Mouse (Mus musculus): ENCODE measurements at regions not wholly inside any gene's neighbourhood (a gene's known extent, or its start where the extent isn't known, plus 50 kb on each side); places are given as distances from the start of the nearest gene placed in this dataset.
"Not testable (repeated sequence)": the region's sequence is repeated elsewhere in the genome, so short reads cannot be mapped to it uniquely, and the experiment has no call there.

DNA sequence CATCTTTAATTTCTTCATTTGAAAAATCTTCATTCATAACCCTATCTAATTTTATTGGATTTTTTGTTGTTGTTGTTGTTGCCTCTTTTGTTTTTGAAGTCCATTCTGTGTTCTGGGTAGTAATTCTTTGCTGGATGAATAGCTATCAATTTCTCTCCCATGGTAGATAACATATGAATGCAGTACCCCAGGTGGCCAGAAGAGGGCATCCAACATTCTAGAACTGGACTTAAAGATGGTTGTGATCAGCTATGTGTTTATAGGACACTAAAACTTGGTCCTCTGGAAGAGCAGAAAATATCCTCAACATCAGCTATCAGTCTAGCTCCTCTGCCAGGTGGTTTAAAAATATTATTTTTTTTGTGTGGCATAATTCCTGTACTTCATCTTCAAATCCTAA is 73.0 kb downstream of the Prl2c3 start:
- not testable (repeated sequence) for ATAC-seq; H3K4me2 ChIP-seq (replicated peaks; ENCODE audit: low read depth); H3K36me3 ChIP-seq (ENCODE audit: control insufficient read depth, insufficient read depth); H3K27me3 ChIP-seq (replicated peaks; ENCODE audit: control insufficient read depth, insufficient read depth, low read length); H3K9ac ChIP-seq (ENCODE audit: low read depth, low read length); H3K4me1 ChIP-seq (replicated peaks; ENCODE audit: control insufficient read depth, insufficient read depth, low read length); H3K27ac ChIP-seq (ENCODE audit: low read depth, low read length); H3K4me3 ChIP-seq (ENCODE audit: low read depth, low read length); H3K9me3 ChIP-seq (ENCODE audit: control insufficient read depth)
- peak; percentile 54 for TF ChIP-seq CTCF (IDR thresholded peaks at IDR 0.05; ENCODE audit: low read depth)

GRCm38 (mm10) chr13:12717972-12718546 is 81.8 kb downstream of the Prl2c3 start:
- not testable (repeated sequence) for H3K9me3 ChIP-seq (ENCODE audit: control insufficient read depth); H3K27ac ChIP-seq (ENCODE audit: low read depth, low read length); H3K9ac ChIP-seq (ENCODE audit: low read depth, low read length); H3K36me3 ChIP-seq (ENCODE audit: control insufficient read depth, insufficient read depth); H3K4me3 ChIP-seq (ENCODE audit: low read depth, low read length); H3K4me2 ChIP-seq (replicated peaks; ENCODE audit: low read depth); ATAC-seq; H3K27me3 ChIP-seq (replicated peaks; ENCODE audit: control insufficient read depth, insufficient read depth, low read length); H3K4me1 ChIP-seq (replicated peaks; ENCODE audit: control insufficient read depth, insufficient read depth, low read length)
- WGBS: 85% methylated on average over 7 of the region's 7 CpGs

DNA sequence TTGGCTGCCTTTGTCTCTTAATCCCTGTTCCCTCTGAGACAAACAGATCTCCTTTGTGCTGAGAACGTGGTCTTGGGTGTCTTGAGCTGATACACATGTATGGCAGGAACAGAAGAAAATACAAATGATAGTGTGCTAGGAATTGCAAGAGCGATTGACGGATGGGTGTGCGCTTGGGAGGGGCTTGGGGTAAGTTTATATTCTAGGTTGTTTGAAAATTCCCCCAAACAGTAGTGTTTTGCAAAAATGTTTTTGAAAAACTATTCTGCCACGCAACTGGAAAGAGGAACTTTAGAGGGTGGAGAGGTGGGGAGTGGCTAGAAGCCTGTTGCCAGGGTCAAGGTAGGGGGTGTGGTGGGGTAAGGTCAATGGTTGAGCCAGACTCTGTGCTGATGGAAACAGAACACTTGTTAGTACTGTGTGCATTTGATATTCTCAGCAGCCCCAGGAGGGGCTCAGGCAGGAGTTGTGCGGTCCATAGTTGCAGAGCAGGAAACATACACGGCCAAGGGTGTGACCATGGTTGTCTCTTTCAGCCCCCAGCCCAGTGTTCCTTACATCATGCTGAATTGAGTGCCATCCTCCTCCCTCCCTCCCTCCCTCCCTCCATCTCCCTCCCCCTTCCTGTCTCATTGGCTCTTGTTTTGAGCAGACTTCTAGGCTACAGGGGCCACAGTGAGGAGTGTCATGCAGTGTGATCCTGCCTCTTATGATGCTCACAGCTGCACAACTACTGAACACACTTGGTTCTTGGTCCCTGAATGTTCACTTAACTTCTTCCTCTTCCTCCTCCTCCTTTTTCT is 88.2 kb downstream of the Prl2c3 start:
- H3K27ac ChIP-seq (ENCODE audit: low read depth, low read length): no peak overlapping the region
- H3K9me3 ChIP-seq (ENCODE audit: control insufficient read depth): no peaks in the 10 kb centered on the region
- TF ChIP-seq CTCF (IDR thresholded peaks at IDR 0.05; ENCODE audit: low read depth): no peak
- 71% methylated on average over 7 of the region's 7 CpGs for WGBS
- ATAC-seq: no peak
- no peak overlapping the region for H3K9ac ChIP-seq (ENCODE audit: low read depth, low read length)
- no peaks in the 10 kb centered on the region for H3K4me1 ChIP-seq (replicated peaks; ENCODE audit: control insufficient read depth, insufficient read depth, low read length)
- H3K4me2 ChIP-seq (replicated peaks; ENCODE audit: low read depth): no peak overlapping the region
- H3K36me3 ChIP-seq (ENCODE audit: control insufficient read depth, insufficient read depth): no peaks in the 10 kb centered on the region
- no peaks in the 10 kb centered on the region for H3K27me3 ChIP-seq (replicated peaks; ENCODE audit: control insufficient read depth, insufficient read depth, low read length)
- no peak overlapping the region for H3K4me3 ChIP-seq (ENCODE audit: low read depth, low read length)

DNA sequence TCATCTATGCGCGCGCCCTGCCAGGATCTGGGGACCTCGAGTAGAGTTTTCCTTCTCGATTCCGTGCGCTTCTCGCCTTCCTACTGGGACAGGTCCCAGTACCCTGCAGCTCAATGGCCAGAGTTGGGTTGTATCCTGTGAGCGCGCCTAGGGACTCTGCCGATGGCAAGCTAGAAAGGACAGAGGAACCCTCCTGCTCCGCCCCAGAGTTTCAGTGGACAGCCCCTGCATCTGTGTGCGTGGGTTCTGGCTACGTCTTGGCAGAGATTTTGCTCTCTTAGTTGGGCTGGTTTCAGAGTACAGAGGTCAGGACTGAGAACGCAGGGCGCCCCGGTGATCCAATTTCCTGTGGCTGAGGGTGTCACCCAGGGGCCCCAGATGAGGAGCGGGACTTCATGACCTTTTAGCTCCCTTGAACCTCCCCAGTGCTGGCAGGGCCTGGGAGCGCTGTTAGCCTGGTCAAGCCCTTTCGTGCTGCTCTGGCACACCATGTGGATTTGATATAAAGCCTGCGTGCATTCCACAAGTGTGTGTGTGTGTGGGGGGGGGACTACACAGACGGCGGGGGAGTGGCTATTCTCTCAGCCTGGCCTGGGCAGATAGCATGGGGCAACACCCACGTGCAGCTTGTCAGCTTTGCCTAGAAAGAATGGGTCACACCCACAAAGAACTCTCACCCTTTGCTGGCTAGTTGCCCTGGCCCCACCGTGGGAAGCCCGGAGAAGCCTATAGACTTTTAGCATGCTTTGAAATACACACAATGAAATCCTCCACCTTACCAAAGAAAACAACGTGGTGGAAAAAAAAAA is 96.9 kb downstream of the Prl2c3 start:
- H3K27me3 ChIP-seq (replicated peaks; ENCODE audit: control insufficient read depth, insufficient read depth, low read length); H3K4me1 ChIP-seq (replicated peaks; ENCODE audit: control insufficient read depth, insufficient read depth, low read length); H3K9ac ChIP-seq (ENCODE audit: low read depth, low read length); H3K4me3 ChIP-seq (ENCODE audit: low read depth, low read length); H3K36me3 ChIP-seq (ENCODE audit: control insufficient read depth, insufficient read depth); H3K9me3 ChIP-seq (ENCODE audit: control insufficient read depth); H3K27ac ChIP-seq (ENCODE audit: low read depth, low read length): not testable (repeated sequence)
- ATAC-seq: peak; percentile 66
- 4% methylated on average over 12 of the region's 27 CpGs for WGBS
- peak overlapping the region; percentile 46 for H3K4me2 ChIP-seq (replicated peaks; ENCODE audit: low read depth)

DNA sequence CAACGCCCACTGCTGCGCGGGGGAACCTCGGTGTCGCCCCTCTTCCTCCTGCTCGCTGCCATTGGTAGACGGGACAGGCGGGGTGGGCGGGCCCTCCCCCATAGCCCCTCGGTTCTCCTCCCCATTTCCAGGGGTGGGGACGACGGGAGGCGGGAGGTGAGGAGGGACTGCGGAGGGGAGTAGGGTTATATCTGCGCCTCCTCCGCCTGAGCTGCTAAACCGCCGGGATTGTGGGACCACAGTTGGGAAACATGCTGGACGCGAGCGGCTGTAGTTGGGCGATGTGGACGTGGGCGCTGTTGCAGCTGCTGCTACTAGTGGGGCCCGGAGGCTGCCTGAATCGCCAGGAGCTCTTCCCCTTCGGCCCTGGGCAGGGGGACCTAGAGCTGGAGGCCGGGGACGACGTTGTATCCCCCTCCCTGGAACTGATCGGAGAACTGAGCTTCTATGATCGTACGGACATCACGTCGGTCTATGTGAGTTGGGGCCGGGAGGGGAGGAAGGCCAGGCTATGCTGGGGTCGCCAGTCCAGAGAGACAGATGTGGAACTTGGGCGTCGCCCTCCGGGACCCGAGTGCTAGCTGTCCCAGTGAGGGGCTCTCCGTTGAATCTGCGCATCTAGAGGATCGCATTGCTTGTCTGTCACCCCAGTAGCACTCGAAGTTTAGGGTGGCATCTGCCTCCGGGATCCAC is 97.6 kb downstream of the Prl2c3 start:
- H3K9ac ChIP-seq (ENCODE audit: low read depth, low read length); H3K4me1 ChIP-seq (replicated peaks; ENCODE audit: control insufficient read depth, insufficient read depth, low read length); H3K27ac ChIP-seq (ENCODE audit: low read depth, low read length); H3K9me3 ChIP-seq (ENCODE audit: control insufficient read depth); H3K27me3 ChIP-seq (replicated peaks; ENCODE audit: control insufficient read depth, insufficient read depth, low read length); H3K36me3 ChIP-seq (ENCODE audit: control insufficient read depth, insufficient read depth): not testable (repeated sequence)
- under 1% methylated on average over 17 of the region's 46 CpGs for WGBS
- Histone ChIP-seq H3K4me2 (replicated peaks; ENCODE audit: low read depth) (peak overlapping the region; percentile 49), H3K4me3 (ENCODE audit: low read depth, low read length) (peak overlapping the region; percentile 12; the same call in 1 of the 2 replicates)
- ATAC-seq: peak; percentile 44; the same call in 1 of the 2 replicates

- not testable (repeated sequence) for H3K36me3 ChIP-seq (ENCODE audit: control insufficient read depth, insufficient read depth); H3K27me3 ChIP-seq (replicated peaks; ENCODE audit: control insufficient read depth, insufficient read depth, low read length); ATAC-seq; H3K4me1 ChIP-seq (replicated peaks; ENCODE audit: control insufficient read depth, insufficient read depth, low read length); H3K4me2 ChIP-seq (replicated peaks; ENCODE audit: low read depth); H3K27ac ChIP-seq (ENCODE audit: low read depth, low read length); H3K9ac ChIP-seq (ENCODE audit: low read depth, low read length); H3K4me3 ChIP-seq (ENCODE audit: low read depth, low read length); H3K9me3 ChIP-seq (ENCODE audit: control insufficient read depth)
- 44% methylated on average over 4 of the region's 7 CpGs for WGBS
Measured at GRCm38 (mm10) chr13:12693593-12694118, 106.2 kb downstream of the Prl2c3 start.

GRCm38 (mm10) chr13:12688778-12689177 is 111.1 kb downstream of the Prl2c3 start:
- not testable (repeated sequence) for H3K36me3 ChIP-seq (ENCODE audit: control insufficient read depth, insufficient read depth); H3K4me2 ChIP-seq (replicated peaks; ENCODE audit: low read depth); H3K4me1 ChIP-seq (replicated peaks; ENCODE audit: control insufficient read depth, insufficient read depth, low read length); H3K27ac ChIP-seq (ENCODE audit: low read depth, low read length); H3K4me3 ChIP-seq (ENCODE audit: low read depth, low read length); H3K27me3 ChIP-seq (replicated peaks; ENCODE audit: control insufficient read depth, insufficient read depth, low read length); H3K9ac ChIP-seq (ENCODE audit: low read depth, low read length); H3K9me3 ChIP-seq (ENCODE audit: control insufficient read depth); ATAC-seq
- WGBS: no CpG with 5 or more reads among the region's 1 CpGs

DNA sequence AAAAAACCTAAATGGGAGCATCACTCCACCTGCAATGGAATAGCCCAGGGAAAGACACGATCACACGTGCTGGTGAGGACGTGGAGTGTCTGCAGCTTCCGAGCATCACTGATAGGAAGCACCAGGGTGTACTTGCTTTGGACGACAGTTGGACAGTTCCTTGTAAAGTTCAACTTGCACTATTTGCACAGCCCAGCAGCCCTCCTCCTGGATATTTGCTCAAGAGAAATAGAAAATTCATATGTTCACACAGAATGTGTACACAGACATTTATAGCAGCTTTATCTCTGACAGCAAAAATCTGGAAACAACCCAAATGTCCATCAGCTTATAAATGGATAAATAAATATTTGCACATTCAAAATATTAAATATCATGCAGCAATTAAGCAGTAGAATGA is 111.7 kb downstream of the Prl2c3 start:
- 14% methylated on average over 1 of the region's 5 CpGs for WGBS
- not testable (repeated sequence) for H3K27ac ChIP-seq (ENCODE audit: low read depth, low read length); H3K4me2 ChIP-seq (replicated peaks; ENCODE audit: low read depth); H3K36me3 ChIP-seq (ENCODE audit: control insufficient read depth, insufficient read depth); H3K27me3 ChIP-seq (replicated peaks; ENCODE audit: control insufficient read depth, insufficient read depth, low read length); H3K4me1 ChIP-seq (replicated peaks; ENCODE audit: control insufficient read depth, insufficient read depth, low read length); H3K9me3 ChIP-seq (ENCODE audit: control insufficient read depth); H3K4me3 ChIP-seq (ENCODE audit: low read depth, low read length); ATAC-seq; H3K9ac ChIP-seq (ENCODE audit: low read depth, low read length)

Data from intestine, postnatal 0 days (tissue).